Mouse (Mus musculus) thymus, postnatal 36 days (tissue): ENCODE results near the gene Disp3.

ENCODE experiments used
- DNase-seq, 2 experiments: peaks; one replicate each; pipeline ENCODE4 v3.0.0; 2022; ENCODE audit warnings: mixed read lengths in 2 of 2

Disp3 gene

GRCm38 (mm10) chr4:148287041-148287440 is 724 bp downstream of the Disp3 start:
- DNase-seq = no peak

GRCm38 (mm10) chr4:148286226-148287031 is 1.3 kb downstream of the Disp3 start:
- no peak for DNase-seq

- no peak for DNase-seq
Measured at GRCm38 (mm10) chr4:148284219-148284618, 3.5 kb downstream of the Disp3 start.

GRCm38 (mm10) chr4:148276816-148277491 is 10.8 kb downstream of the Disp3 start:
- DNase-seq = no peak

- DNase-seq = no peak
Measured at GRCm38 (mm10) chr4:148274671-148275070, 13.1 kb downstream of the Disp3 start.

- DNase-seq = no peak
Measured at GRCm38 (mm10) chr4:148273229-148273628, 14.5 kb downstream of the Disp3 start.

- DNase-seq = no peak
Measured at GRCm38 (mm10) chr4:148271656-148272055, 16.1 kb downstream of the Disp3 start.

GRCm38 (mm10) chr4:148266973-148267507 is 20.7 kb downstream of the Disp3 start:
- DNase-seq = no peak

- no peak for DNase-seq
Measured at GRCm38 (mm10) chr4:148259941-148260340, 27.8 kb downstream of the Disp3 start.

GRCm38 (mm10) chr4:148249341-148249740 is 38.4 kb downstream of the Disp3 start:
- no peak for DNase-seq

GRCm38 (mm10) chr4:148240387-148240786 is 47.4 kb downstream of the Disp3 start:
- no peak for DNase-seq

- DNase-seq = no peak
Measured at GRCm38 (mm10) chr4:148239474-148240130, 48.2 kb downstream of the Disp3 start.

- no peak for DNase-seq
Measured at GRCm38 (mm10) chr4:148238919-148239318, 48.8 kb downstream of the Disp3 start.

GRCm38 (mm10) chr4:148238218-148238617 is 49.5 kb downstream of the Disp3 start:
- DNase-seq = no peak

GRCm38 (mm10) chr4:148236664-148237063 is 51.1 kb downstream of the Disp3 start:
- no peak for DNase-seq

- DNase-seq = no peak
Measured at GRCm38 (mm10) chr4:148233061-148233460, 54.7 kb downstream of the Disp3 start.

- no peak for DNase-seq
Measured at GRCm38 (mm10) chr4:148232615-148233014, 55.1 kb downstream of the Disp3 start.

- no peak for DNase-seq
Measured at GRCm38 (mm10) chr4:148232124-148232523, 55.6 kb downstream of the Disp3 start.

GRCm38 (mm10) chr4:148229646-148230045 is 58.1 kb downstream of the Disp3 start:
- no peak for DNase-seq

GRCm38 (mm10) chr4:148222983-148223382 is 64.8 kb downstream of the Disp3 start:
- DNase-seq = no peak

GRCm38 (mm10) chr4:148220656-148221055 is 67.1 kb downstream of the Disp3 start:
- DNase-seq = no peak

GRCm38 (mm10) chr4:148218238-148218637 is 69.5 kb downstream of the Disp3 start:
- DNase-seq = no peak

- DNase-seq = no peak
Measured at GRCm38 (mm10) chr4:148215264-148215900, 72.4 kb downstream of the Disp3 start.
